Mouse (Mus musculus): ENCODE results near the gene Acsf3.

DNA sequence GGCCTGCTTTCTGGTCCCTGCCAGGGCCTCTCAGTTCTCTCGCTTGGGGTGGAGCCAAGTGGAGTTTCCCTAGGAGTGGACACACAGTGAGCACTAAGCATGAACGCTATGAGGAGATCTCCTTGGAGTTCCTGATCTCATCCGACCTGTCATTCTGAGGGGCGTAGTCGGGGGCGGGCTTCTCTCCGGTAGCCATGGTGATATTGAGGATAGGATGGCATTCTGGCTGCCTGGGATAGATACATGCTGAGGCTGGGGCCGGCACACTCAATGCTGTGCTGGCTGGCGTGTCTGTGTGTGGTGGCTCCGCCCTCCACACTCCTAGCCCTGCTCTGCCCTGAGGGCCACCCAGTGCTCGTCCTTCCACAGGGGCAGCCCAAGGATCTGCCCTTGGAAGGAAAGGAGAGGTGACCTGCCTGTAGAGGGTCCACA, 78.1 kb downstream of the Acsf3 start:
- TF ChIP-seq MAX (IDR thresholded peaks at IDR 0.05; ENCODE audit: low read length) (no peak), MAFK (IDR thresholded peaks at IDR 0.05; ENCODE audit: insufficient replicate concordance, low read length) (no peak), ETS1 (conservative IDR thresholded peaks at IDR 0.05; ENCODE audit: low read depth, low read length) (no peak), CTCF (conservative IDR thresholded peaks at IDR 0.05 in 1 of 2, IDR thresholded peaks at IDR 0.05 in 1 of 2; ENCODE audit: low read depth in 2 of 2, low read length in 2 of 2) (no peak), E2F4 (IDR thresholded peaks at IDR 0.05; ENCODE audit: insufficient replicate concordance, low read depth, low read length) (no peak), CHD2 (IDR thresholded peaks at IDR 0.05; ENCODE audit: low read length) (no peak), USF1 (IDR thresholded peaks at IDR 0.05; ENCODE audit: low read depth, low read length) (no peak)

All from CH12.LX (cell line).